Mouse (Mus musculus): ENCODE data around the gene Ahnak.
A peak's percentile ranks its signal among the peaks of the same experiment; 100 is the strongest.

Ahnak gene

DNA sequence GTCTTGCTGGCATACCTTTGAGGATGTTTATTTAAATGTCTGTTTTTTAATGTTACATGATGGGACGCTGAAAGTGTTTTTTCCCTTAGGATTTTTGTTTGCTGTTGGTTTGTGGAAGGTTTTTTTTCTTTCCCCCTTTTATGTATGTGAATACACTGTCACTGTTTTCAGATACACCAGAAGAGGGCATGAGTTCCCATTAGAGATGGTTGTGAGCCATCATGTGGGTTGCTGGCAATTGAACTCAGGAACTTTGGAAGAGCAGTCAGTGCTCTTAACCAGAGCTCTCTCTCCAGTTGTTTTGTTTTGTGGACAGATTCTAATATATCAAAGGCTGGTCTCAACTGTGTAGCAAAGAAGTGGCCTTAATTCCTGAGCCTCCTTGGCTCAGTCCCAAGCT lies 14.4 kb upstream of the Ahnak start:
- DNase-seq, result no peak

DNA sequence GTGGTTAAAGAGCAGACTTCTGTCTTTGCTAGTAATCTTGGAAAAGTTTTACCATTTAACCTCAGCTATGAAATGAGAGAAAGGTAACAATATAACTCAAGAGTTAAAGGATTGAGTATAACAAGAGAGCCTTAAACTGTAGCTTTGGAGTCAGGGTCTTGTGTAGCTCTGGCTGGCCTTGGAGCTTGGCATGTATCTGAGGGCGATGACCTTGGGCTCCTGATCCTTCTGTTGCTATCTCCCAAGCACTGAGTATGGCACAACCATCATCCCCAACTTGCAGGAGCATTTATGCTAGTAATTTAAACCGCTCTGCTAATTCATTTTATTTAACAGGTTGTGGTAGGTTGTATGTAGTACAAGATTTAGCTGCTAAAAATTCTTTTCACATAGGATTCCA lies 13.6 kb upstream of the Ahnak start:
- no peak for DNase-seq

DNA sequence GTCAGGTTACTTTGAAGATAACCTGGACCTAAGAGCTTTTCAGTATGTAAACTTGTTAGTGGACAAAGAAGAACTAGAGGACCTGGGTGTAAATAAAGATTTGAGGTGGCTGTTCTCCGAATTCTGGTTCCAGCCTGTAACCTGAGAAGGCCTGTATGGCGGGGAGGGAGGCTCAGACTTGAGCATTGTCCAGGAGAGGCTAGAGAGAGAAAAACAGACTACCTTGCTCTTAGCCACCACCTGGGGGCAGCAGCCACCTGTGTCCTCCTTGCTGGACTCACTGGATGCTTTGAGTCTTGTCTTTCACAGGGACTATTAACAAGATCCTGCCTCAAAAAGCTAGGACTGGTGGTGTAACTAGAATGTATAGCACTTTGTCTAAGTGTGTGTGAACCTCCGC lies 12.5 kb upstream of the Ahnak start:
- DNase-seq, result peak; percentile 66

DNA sequence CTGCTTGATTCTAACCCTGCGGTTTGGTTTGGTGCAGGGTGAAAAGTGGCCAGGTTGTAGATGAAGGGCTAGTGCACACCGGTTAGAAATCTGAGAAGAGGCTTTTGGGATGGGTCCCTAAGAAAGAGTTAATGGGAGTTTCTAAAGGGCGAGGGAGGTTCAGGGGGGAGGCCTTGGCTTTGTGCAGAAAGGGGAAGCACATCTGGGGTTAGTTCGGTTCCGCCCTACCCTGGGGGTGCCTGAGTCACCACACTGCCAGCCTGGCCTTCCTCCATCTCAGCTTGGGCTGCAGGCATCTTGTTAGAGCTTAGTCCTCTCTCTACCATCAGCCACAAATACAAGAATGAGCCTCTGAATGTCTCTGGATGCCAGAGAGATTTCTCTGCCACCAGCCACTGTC lies 8.3 kb upstream of the Ahnak start:
- DNase-seq, result no peak

DNA sequence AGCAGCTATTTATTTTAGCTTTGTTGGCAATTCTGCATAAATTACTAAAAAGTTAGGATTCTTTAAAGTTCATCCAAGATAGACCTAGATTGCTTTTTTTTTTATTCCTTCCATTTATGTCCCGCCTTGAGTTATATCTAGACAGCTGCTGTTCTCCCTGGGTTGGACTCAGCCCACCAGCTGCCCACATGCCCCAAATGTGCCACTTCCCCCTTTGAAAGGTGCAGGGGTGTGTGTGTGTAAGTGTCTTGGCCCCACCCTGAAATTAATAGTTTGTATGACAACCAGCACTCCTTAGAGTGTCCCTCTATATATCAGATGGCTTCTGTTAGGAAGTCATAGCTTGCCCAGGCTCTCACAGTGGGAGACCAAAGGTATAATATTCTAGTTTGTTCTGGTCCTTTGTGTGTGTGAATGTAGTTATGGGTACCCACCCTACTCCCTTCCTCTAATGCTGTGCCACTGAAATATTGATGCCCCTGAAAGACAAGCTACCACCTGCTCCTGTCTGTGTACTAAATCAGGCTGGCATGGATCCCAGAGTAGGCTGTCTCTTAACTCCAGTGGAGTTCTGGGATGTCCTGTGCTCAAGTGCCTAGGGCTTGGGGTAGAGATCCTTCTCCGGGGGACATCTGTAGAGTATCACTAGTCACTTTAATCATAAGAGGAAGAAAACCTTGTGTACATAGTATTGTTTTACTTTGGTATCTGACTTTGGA lies 7.5 kb upstream of the Ahnak start:
- DNase-seq, result peak; percentile 27

DNA sequence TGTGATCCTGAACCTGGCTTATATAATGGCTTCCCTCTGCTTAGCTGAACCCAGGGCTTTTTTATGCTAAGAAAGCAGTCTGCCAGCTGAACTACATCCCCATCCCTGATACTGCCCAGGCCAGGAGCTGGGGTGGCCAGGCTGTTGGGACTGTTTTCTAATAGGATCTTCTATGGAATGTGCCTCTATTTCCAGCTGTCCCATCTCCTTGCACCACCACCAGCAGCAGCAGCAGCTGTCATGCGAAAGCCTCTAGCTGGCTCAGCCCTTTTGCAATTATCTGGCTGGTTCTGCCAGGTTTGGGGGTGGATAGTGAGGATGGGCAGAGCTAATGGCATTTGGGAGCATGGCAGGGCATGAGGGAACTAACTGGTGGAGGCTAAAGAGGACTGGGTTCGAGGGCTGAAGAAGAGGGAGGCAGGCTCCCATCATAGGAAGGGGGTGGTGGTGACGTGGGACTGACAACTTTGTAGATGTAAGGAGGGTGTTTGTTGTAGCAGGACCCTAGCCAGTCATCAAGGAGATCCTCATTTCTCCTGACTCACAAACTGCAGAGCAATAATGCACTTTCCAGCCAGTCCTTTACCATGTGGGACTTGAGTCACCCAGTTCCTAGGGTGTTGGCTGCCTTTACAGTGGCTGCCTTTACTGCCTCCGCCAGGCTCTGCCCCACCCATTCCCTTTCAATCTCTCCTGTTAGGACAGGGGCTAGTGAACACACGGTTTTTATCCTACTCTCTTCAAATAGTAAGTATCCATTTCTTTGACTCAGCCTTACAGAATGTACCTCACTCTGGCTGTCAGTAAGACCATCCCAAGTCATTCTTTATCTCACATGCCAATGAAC lies 6.6 kb upstream of the Ahnak start:
- DNase-seq, result no peak

DNA sequence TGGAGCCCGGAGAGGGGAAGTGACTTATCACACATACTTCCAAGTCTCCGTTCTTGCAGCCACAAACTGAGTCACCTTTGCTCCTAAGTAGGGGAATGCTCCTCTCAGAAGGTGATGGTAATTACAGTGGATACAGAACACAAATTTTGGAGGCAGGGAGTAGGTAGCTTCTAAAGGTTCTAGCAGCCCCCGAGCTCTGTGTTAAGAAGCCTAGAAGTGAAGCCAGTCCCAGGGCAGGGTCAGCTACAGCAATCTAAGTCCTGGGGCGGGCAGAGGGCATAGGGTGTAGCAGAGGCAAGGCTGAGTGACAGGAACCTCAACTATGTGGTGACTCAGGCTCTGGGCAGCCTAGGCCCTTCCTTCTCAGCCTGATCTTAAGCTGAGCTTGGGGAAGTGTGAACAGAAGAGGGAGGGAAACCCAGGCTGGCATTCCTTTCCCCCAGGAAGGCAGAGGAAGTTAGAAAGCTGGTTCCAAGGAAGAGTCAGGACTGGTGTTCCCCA lies 5.9 kb upstream of the Ahnak start:
- DNase-seq, result peak; percentile 31

DNA sequence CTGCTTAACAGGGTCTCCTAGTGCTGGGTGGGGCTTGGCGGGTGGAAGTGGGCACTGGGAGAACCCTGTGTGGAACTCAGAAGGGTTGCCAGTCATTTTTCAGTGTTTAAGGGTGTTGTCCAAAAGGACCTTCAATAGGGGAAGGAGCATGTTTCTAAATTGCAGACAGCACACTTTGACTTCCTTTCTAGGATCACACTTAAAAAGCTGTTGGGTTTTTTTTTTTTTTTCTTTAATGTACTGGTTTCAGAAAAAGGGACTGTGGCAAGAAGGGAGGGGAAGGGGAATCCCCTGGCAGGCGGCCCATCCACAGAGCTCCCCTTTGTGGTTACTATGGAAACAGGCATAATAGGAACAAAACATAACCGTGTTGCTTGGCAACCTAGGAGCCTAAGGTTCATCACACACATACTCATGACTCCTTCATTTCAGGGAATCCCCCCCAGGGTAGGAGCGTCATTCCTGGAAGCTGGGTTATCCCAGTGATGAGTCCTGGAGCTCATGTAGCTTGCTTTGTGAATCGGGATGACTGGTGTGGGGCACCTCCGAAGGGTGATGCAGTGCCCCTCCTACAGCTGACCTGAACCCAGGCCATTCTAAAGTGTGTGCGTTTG lies 4.7 kb upstream of the Ahnak start:
- peak; percentile 75 for DNase-seq

DNA sequence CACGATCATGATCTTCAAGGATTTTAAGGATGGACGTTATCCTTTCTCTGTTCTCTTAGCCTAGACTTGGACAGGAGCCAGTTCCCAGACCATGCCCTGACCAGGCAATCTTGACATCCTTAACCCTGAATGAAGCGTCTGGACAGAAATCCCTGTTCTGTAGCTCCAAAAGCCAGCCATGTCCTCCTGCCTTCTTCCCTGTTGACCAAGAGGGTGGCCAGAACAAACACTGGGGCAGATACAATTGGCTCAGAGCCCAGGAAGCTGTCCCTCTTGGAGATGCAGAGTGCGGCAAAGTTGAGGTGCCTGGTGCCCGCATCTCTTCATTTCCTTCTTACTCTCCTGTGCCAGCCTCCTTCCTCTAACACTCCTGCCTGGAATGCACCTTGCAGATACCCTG lies 3.2 kb upstream of the Ahnak start:
- DNase-seq, result no peak

DNA sequence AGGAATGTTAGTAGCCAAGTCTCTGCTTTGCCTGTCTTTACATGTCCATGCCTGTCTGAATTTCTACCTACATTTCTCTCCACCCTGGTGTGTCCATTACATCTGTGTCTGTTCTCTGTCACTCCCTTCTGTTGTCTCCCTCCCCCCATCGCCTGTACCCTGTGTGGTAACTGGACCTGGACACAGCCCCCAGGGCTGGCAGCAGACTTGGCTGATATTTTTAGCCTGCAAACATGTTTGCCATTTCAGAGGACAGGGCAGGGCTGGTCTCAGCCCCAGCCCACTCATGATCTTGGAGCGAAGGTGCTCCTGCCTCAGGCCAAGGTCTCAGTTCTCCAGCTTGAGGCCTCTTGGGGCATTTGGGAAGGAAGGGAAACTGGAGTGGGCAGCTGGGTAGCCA lies 1.3 kb upstream of the Ahnak start:
- no peak for DNase-seq

DNA sequence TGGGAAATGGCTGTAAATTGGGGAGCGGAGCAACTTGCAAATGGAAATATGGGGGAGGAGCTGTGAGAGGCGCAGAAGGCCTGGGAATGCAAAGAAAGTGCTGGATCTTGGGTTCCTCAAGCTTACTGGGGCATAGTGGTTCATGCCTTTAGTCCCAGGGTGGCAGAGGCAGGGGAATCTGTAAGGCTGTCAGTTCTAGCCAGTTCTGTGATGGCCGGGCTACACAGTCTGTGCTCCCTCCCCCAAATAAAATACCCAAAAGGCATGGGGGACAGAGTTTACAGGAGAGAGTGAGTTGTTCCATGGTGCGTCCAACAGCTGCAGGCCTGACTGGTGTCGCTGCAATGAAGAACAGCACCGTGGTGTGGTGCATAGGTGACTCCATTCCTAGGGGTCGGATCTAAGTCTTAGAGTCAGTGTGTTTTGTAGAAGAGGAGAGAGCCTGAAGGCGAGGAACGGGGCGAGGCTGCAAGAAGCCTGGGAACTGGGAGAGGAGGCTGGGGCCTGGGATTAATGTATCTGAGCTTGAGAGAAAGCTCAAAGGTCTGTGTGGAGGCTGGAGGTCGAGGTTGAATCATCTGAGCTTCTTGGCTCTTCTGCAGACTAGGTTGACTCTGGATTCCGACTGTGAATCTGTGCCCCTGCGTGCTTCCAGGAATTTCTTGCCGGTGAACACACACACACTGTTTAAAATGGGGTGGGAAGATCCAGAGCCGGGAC lies 578 bp upstream of the Ahnak start:
- DNase-seq, result peak; percentile 44

DNA sequence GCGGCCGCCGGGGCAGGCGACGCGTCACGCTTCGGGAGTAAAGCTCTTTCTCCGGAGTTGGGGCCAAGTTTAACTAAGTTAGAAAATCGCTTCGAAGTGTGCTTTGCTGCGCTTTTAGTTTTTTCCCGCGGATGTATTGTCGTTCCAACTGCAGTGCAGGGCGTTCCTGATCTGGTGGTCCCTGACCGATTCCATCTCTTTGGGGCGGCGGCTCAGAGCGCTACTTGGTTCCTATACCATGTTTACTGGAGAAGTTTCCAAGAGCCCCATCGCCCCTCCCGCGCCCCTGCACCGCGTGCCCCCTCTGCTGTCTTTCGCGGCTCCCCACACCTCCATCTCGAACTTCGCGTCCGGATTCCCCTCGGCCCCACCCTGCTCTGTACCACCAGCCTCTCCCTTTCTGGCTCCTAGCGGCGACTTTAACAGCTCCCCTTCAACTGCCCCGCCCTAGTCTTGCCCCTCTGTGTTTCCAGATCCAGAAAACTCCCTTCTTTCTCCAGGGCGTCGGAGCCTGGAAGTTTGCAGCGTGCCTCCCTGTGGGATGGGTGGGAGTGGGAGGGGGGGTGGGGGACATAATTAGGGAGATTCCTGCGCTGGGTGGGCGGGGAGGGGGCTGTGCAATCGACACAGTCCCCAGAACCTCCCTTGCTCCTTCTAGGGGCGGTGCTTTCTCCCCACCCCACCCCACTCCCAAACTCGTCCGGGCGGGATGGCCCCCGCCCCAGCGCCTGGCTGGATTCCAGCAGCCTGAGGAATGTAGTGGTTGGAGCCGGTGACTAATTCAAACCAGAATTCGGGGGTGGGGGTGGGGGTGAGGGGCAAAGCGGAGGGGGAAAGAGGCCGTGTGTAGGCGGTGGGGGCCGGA lies 715 bp downstream of the Ahnak start:
- peak; percentile 96 for DNase-seq

DNA sequence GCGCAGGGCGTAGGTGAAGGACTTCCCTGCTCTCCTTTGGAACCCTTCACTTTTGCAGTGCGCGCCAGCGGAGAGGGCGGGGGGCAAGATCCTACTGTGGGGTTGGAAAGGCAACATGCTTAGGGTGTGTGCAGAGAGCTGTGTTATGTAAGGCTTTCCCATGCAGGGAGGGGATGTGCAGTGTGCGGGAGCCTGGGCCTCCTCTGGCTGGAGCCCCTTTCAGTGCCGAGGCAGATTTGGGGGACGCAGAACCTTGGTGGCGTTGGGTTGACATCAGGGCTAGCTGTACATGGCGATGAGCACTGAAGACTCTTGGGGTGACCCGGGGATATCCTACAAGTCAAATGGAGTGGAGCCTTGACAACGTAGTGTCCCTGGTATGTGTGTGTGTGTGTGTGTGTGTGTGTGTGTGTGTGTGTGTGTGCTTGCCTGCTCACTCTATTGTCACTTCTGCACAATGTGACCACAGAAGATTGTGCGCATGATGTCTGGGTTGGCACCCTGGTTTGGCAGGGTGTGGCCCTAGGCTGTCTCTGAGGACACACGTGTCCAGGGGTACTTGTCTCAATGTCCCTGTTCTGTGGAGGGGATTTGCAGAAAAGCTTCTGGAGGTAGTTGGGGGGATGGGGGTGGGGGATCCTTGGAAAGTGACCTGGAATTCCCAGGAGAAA lies 1.5 kb downstream of the Ahnak start:
- DNase-seq, result no peak

DNA sequence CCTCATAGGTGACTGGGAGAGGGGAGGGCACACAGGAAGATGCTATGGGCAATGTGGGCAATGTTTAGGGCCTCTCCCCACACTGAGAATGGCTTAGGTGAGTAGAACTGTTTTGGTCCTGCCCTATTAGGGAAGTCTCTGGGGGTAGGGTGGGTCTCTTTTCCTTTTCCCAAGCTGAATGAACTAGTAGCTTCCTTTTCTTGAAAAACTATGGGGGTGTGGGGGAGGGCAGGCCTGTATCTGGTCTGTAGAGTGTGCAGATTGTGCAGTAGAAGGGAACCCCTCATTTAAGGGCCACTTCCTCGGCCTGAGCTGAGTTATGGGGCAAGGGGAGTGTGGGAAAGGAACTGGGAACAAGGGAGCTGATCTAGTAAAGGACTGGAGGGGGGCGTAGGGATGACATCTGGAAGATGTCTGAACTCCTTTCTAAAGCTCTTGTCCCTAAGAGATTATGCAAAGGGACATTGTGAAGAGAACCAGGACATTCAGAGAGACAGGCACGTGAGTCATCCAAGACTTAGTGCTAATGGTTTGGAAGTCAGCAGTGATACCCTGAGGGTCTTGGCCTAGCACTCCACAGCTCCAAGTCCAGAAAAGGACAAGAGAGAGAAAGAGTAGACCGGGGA lies 2.3 kb downstream of the Ahnak start:
- peak; percentile 40 for DNase-seq

DNA sequence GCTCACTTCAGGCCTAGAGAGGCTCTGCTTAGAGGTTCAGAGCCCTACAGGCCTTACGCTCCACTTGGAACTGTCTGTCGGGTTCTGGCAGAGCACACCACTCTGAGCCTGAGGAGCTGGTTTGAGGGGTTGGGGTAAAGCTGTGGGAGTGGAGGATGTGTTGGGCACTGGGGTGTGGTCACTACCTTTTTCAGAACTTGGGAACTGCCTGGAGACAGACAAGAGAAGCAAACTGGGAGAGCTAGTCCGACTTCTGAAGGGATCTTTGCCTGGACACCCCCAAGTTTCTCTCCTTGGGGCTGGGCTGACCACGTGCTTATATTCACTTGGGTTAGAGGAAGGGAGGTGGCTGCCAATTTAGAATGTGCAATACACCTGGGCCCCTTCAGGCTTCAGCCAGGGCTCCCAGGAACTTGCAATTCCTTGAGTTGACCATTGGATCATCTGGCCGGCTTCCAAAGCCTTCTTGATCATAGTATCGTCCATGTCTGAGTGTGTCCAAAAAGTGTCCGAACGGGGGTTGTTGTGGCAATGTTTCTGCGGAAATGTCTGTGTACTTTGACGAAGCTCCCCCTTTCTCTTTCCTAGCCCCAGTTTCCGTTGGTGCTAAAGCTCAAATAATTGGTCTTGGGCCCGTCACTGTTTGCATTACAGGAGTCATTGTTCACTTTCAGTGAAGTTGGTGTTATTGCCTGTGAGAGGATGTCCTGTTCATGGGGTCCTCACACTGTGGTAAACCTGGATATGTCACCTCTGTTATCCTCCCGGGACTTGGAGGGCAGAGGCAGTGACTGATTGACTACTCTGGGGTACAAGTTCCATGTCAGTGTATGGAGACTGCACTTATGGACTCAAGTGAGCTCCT lies 3.0 kb downstream of the Ahnak start:
- DNase-seq, result peak; percentile 73

DNA sequence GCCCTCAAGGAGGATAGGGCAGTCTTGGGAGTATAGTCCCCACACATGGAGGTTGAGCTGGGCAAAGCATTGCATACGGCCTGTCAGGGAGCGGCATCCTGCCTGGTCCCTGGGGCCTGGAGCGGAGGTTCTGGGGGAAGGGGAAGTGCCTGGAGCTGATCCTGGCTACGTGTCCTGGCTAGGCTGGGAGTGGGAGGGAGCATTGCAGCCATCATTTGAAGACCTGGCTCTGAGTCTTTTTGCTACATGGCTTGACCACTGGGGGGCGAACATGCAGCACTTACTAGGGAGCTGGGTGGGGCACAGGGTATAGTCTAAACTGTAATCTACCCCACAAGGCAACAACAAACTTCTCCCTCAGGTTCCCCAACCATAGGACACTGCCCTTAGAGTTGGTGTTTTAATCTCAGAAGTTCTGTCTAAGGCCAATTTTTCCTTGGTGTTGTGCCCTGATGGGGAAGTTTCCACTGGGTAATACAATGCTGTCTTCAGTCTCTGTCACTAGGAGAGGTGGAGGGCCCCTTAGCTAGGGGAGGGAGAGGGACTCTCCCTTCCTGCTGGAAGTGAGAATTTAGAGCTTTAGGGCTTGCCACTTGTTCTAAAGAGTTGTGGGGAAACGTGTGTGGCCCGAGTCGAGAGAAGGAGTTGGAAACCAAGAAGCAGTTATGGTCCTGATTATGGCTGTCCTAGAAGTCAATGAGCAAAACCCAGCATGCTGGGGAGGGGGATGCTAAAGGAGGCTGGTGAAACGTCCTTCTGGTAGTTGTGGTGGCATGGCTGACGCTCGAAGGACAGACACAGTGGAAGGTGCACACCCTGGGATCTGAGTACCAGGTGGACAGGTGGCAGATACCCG lies 3.9 kb downstream of the Ahnak start:
- DNase-seq, result peak; percentile 93

DNA sequence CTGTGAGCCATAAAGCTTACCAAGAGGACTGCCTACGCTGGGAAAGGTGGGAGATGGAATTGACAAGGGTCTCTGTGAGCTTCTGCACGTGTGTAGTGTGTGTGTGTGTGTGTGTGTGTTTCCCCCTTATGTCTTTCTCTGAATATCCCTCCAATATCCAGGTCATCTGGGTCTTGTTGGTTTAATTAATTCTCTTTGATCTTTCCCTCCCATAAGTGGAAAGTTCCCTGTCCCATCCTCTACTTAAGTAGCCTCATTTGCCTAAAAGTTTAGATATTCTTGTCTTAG lies 4.5 kb downstream of the Ahnak start:
- no peak for DNase-seq

DNA sequence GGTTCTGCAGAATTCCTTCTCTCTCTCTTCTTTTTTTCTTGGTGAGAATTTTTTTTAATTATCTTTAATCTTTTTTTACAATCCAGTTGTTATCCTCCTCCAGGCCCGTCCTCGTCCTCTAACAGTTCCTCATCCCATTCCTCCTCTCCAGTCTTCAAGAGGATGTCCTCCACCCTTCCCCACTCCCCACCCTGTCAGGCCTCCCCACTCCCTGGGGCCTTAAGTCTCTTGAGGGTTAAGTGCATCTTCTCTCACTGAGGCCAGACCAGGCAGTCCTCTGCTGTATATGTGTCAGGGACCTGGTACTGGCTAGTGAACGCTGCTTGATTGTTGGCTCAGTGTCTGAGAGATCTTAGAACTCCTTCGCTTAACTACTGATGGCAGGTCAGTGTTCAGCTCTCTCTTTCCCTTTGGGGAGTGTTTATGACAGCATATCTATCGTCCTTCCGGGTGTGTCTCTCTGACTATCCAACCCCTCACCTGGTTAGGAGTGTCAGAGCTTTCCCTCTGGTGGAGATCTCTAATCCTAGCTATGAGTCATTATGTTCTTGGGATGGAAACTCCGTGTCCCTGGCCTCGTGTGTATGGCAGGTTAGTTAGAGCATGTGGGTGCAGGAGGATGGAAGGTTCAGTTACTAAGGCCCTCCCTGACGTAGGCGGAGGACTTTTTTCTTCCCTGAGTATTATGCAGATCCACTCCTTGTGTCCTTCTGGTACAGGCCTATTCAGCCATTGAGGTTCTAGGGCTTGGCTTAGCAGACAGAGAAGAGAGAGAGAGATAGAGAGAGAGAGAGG lies 5.9 kb downstream of the Ahnak start:
- DNase-seq, result no peak

All from kidney, postnatal 10 days (tissue).